Mouse (Mus musculus): Measurements from ENCODE around the gene Gm20388. TPM values are rescaled to one million over a fixed set of nuclear protein-coding genes. Genes with fewer than 3 reads are reported as not detected.

Gene Gm20388
- polyA plus RNA-seq, 1 experiment = 0.36 TPM

GRCm38 (mm10) chr8:120017349-120017748 is 106.7 kb downstream of the Gm20388 start:
- Histone ChIP-seq H3K27me3 (ENCODE audit: control insufficient read depth) (no peaks in the 10 kb centered on the region), H3K4me3 (replicated peaks) (no peak overlapping the region), H3K9me3 (ENCODE audit: control insufficient read depth, low read length) (no peaks in the 10 kb centered on the region), H3K36me3 (ENCODE audit: control insufficient read depth) (no peaks in the 10 kb centered on the region), H3K4me1 (ENCODE audit: control insufficient read depth) (no peaks in the 10 kb centered on the region)
- TF ChIP-seq GATA1 (IDR thresholded peaks at IDR 0.05; ENCODE audit: low read length) (no peak), TAL1 (IDR thresholded peaks at IDR 0.05; ENCODE audit: low read length) (no peak)

DNA sequence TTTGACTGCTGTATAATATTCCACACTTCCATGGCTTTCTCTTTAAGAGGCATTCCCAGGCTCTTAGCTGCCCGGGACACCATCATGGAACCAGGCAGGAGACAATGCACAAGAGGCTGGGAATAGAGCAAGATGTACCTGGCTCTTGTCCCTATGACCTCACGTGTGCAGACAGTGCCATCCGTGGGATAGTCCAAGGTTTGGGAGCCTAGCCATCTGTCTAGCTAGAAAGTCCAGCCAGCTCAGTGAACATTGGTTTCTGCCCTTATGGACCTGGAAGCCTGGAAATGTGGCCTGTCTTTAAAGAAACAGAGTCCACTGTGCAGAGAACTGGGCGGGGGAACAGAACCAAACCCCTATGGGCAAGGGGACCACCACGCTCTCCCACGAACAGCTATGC is 107.1 kb downstream of the Gm20388 start:
- no peaks in the 10 kb centered on the region for H3K9me3 ChIP-seq (ENCODE audit: control insufficient read depth, low read length)
- H3K36me3 ChIP-seq (ENCODE audit: control insufficient read depth) = no peaks in the 10 kb centered on the region
- TF ChIP-seq GATA1 (IDR thresholded peaks at IDR 0.05; ENCODE audit: low read length) = no peak
- TF ChIP-seq TAL1 (IDR thresholded peaks at IDR 0.05; ENCODE audit: low read length) = no peak
- no peaks in the 10 kb centered on the region for H3K27me3 ChIP-seq (ENCODE audit: control insufficient read depth)
- H3K4me1 ChIP-seq (ENCODE audit: control insufficient read depth) = no peaks in the 10 kb centered on the region
- H3K4me3 ChIP-seq (replicated peaks) = no peak overlapping the region

DNA sequence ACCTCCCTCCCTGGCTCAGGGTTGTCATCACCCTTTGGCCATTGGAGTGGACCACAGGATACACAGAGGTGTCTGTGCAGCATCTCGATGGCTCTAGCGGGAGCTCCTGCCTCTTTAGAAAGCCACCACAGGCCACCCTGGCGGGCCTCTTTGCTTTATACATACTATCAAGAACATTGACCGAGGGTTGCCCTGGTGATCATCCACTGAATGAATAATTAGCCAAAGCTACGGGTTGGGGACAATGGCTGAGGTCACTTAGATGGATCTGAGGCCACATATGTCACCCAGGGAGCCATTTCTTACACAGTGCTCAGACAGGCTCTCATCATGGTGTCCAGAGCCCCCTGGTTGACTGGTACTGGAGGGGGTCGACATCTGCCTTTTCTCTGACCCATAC is 107.7 kb downstream of the Gm20388 start:
- Histone ChIP-seq H3K9me3 (ENCODE audit: control insufficient read depth, low read length) (no peaks in the 10 kb centered on the region), H3K27me3 (ENCODE audit: control insufficient read depth) (no peaks in the 10 kb centered on the region), H3K4me3 (replicated peaks) (no peak overlapping the region), H3K36me3 (ENCODE audit: control insufficient read depth) (no peaks in the 10 kb centered on the region), H3K4me1 (ENCODE audit: control insufficient read depth) (no peaks in the 10 kb centered on the region)
- TF ChIP-seq TAL1 (IDR thresholded peaks at IDR 0.05; ENCODE audit: low read length) (no peak), GATA1 (IDR thresholded peaks at IDR 0.05; ENCODE audit: low read length) (no peak)

DNA sequence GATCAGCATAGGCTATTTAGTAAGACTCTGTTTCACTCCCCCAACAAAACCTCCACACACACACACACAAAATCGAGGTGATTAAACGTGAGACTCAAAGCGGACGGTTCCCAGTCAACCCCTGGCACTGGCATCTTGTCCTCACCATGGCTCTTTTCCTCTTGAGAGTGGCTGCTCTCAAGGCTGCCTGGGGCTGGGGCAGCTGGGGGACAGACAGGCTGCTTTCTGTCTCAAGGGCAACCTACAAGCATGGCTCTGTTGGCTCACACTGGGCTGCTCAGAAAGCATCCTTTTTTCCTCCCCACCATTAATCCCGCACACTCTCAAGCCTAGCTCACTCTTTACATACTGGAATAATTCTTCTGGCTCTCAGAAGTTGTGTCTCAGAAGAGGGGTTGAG is 108.7 kb downstream of the Gm20388 start:
- TF ChIP-seq TAL1 (IDR thresholded peaks at IDR 0.05; ENCODE audit: low read length) (no peak), GATA1 (IDR thresholded peaks at IDR 0.05; ENCODE audit: low read length) (no peak)
- no peaks in the 10 kb centered on the region for H3K27me3 ChIP-seq (ENCODE audit: control insufficient read depth)

GRCm38 (mm10) chr8:120020298-120020697 is 109.7 kb downstream of the Gm20388 start:
- Histone ChIP-seq H3K4me3 (replicated peaks) (no peak overlapping the region), H3K36me3 (ENCODE audit: control insufficient read depth) (no peaks in the 10 kb centered on the region), H3K9me3 (ENCODE audit: control insufficient read depth, low read length) (no peaks in the 10 kb centered on the region), H3K27me3 (ENCODE audit: control insufficient read depth) (no peaks in the 10 kb centered on the region), H3K4me1 (ENCODE audit: control insufficient read depth) (no peaks in the 10 kb centered on the region)
- TF ChIP-seq GATA1 (IDR thresholded peaks at IDR 0.05; ENCODE audit: low read length) (no peak), TAL1 (IDR thresholded peaks at IDR 0.05; ENCODE audit: low read length) (no peak)

More for the DNA sequence above, 108.7 kb downstream of the Gm20388 start:
- Histone ChIP-seq H3K4me3 (replicated peaks) (no peak overlapping the region), H3K36me3 (ENCODE audit: control insufficient read depth) (no peaks in the 10 kb centered on the region), H3K4me1 (ENCODE audit: control insufficient read depth) (no peaks in the 10 kb centered on the region), H3K9me3 (ENCODE audit: control insufficient read depth, low read length) (no peaks in the 10 kb centered on the region)

DNA sequence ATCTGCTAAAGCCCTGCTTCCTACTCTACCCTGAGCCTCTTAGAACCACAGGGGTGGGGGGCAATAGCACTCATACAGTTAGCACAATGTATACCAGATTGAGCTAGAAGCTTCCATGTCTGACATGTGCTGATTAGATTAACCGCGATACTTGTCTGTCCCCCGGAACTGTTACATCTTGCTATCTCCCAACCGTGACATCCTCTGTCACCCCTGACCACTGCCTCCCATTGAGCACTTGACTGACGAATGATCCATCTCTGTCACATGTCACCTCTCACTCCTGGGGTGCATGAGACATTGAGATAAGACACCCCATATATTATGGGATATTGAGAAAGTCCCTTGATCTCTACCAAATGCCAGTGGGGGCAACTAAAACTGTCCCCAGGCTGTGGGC is 115.6 kb downstream of the Gm20388 start:
- TF ChIP-seq GATA1 (IDR thresholded peaks at IDR 0.05; ENCODE audit: low read length) (no peak), TAL1 (IDR thresholded peaks at IDR 0.05; ENCODE audit: low read length) (no peak)

GRCm38 (mm10) chr8:120026991-120027390 is 116.3 kb downstream of the Gm20388 start:
- Histone ChIP-seq H3K36me3 (ENCODE audit: control insufficient read depth) (no peaks in the 10 kb centered on the region), H3K27me3 (ENCODE audit: control insufficient read depth) (no peaks in the 10 kb centered on the region; the same call in 1 of the 2 replicates), H3K4me3 (replicated peaks) (no peak overlapping the region), H3K9me3 (ENCODE audit: control insufficient read depth, low read length) (no peaks in the 10 kb centered on the region), H3K4me1 (ENCODE audit: control insufficient read depth) (no peaks in the 10 kb centered on the region; the same call in 1 of the 2 replicates)
- TF ChIP-seq GATA1 (IDR thresholded peaks at IDR 0.05; ENCODE audit: low read length) (no peak), TAL1 (IDR thresholded peaks at IDR 0.05; ENCODE audit: low read length) (no peak)

More for the DNA sequence above, 115.6 kb downstream of the Gm20388 start:
- no peaks in the 10 kb centered on the region for H3K9me3 ChIP-seq (ENCODE audit: control insufficient read depth, low read length)
- H3K4me1 ChIP-seq (ENCODE audit: control insufficient read depth) = no peaks in the 10 kb centered on the region; the same call in 1 of the 2 replicates
- no peaks in the 10 kb centered on the region for H3K36me3 ChIP-seq (ENCODE audit: control insufficient read depth)
- H3K27me3 ChIP-seq (ENCODE audit: control insufficient read depth) = no peaks in the 10 kb centered on the region; the same call in 1 of the 2 replicates
- no peak overlapping the region for H3K4me3 ChIP-seq (replicated peaks)

- Histone ChIP-seq H3K4me1 (ENCODE audit: control insufficient read depth) (no peaks in the 10 kb centered on the region; the same call in 1 of the 2 replicates), H3K9me3 (ENCODE audit: control insufficient read depth, low read length) (no peaks in the 10 kb centered on the region), H3K36me3 (ENCODE audit: control insufficient read depth) (no peaks in the 10 kb centered on the region), H3K27me3 (ENCODE audit: control insufficient read depth) (no peaks in the 10 kb centered on the region; the same call in 1 of the 2 replicates), H3K4me3 (replicated peaks) (no peak overlapping the region)
- TF ChIP-seq GATA1 (IDR thresholded peaks at IDR 0.05; ENCODE audit: low read length) = no peak
Observed at GRCm38 (mm10) chr8:120030447-120030846, 119.8 kb downstream of the Gm20388 start.

DNA sequence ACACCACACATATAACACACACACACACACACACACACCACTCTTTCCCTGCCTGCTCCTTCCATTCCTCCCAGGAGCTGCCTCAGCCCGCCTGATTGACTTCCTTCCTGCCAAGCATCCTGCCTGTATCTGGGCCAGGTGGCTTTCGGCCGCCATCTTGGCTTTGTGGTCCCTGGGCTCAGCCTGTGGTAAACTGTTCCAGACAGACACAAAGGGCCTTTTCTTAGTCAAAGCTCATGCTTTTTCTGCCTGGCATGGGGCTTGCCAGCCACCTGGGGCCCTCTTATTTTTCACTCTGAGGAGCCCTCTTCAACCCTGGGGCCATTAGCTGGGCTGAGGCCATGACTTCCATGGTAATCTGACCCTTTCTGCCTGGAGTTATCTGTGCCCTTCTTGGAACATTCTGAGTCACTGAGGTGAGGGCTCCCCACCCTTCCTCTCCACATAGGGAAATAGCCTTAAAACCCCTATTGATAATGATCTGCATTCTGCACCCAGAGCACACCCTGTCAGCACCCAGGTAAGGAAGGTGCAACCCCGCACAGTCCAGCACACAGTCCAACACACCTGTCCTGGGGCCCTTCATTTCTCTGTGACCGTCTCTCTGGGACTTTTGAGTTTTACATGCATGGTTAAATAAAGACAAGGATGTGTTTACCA is 122.0 kb downstream of the Gm20388 start:
- no peaks in the 10 kb centered on the region for H3K9me3 ChIP-seq (ENCODE audit: control insufficient read depth, low read length)
- H3K4me3 ChIP-seq (replicated peaks) = no peak overlapping the region
- no peaks in the 10 kb centered on the region for H3K27me3 ChIP-seq (ENCODE audit: control insufficient read depth)
- no peaks in the 10 kb centered on the region for H3K36me3 ChIP-seq (ENCODE audit: control insufficient read depth)
- H3K4me1 ChIP-seq (ENCODE audit: control insufficient read depth) = no peaks in the 10 kb centered on the region
- no peak for TF ChIP-seq GATA1 (IDR thresholded peaks at IDR 0.05; ENCODE audit: low read length)
- no peak for TF ChIP-seq TAL1 (IDR thresholded peaks at IDR 0.05; ENCODE audit: low read length)

DNA sequence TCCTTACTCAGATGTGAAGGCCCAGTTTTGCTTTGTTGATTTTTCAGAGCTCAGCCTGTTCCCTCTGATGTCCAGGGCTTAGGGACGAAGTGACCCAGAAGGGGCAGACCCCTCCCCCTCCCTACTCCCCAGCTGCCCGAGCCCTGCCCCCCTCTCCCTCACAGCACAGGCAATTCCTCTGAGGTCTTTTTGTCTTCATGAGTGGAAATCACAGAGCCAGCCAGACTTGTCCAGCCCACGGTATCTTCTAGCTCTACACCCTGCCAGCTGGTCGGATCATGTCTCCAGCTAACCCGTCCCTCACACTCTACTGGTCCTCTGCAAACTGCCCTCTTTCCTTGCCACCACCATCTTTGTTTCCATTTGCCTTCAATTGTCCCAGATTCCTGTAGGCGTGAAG is 123.8 kb downstream of the Gm20388 start:
- TF ChIP-seq TAL1 (IDR thresholded peaks at IDR 0.05; ENCODE audit: low read length) (no peak), GATA1 (IDR thresholded peaks at IDR 0.05; ENCODE audit: low read length) (no peak)
- H3K9me3 ChIP-seq (ENCODE audit: control insufficient read depth, low read length) = no peaks in the 10 kb centered on the region
- no peaks in the 10 kb centered on the region for H3K4me1 ChIP-seq (ENCODE audit: control insufficient read depth)
- no peaks in the 10 kb centered on the region for H3K36me3 ChIP-seq (ENCODE audit: control insufficient read depth)
- no peak overlapping the region for H3K4me3 ChIP-seq (replicated peaks)
- no peaks in the 10 kb centered on the region for H3K27me3 ChIP-seq (ENCODE audit: control insufficient read depth)

Measured in erythroblast, embryonic 14.5 days (primary cell).